Mouse (Mus musculus): ENCODE data around the gene Tmem171. TPM values are rescaled to one million over a fixed set of nuclear protein-coding genes. Genes with fewer than 3 reads are reported as not detected.

Tmem171 gene
- polyA plus RNA-seq, 2 experiments, result 0.12 TPM; not detected in 1

- no peaks in the 10 kb centered on the region for H3K27me3 ChIP-seq (ENCODE audit: control insufficient read depth, insufficient read depth, low read length)
- DNase-seq (ENCODE audit: low read depth in 3 of 3, low spot score in 3 of 3), result no peak
- no peak overlapping the region for H3K4me2 ChIP-seq (ENCODE audit: low read depth)
- TF ChIP-seq CTCF (IDR thresholded peaks at IDR 0.05; ENCODE audit: low read depth), result no peak
- no peak for TF ChIP-seq EP300 (IDR thresholded peaks at IDR 0.05; ENCODE audit: low read depth)
- no peak overlapping the region for H3K27ac ChIP-seq
- no peak overlapping the region for H3K9ac ChIP-seq (replicated peaks)
- H3K36me3 ChIP-seq (replicated peaks; ENCODE audit: control insufficient read depth, insufficient read depth, low read depth), result no peaks in the 10 kb centered on the region
- no peak overlapping the region for H3K4me3 ChIP-seq (ENCODE audit: insufficient read depth in 1 of 2, low read depth in 2 of 2, low read length in 2 of 2)
- ATAC-seq (ENCODE audit: insufficient read depth), result peak; percentile 11; the same call in 1 of the 2 replicates
- peaks cover 0 to 3% of the 10 kb centered on the region in 2 experiments; a peak in 1 of 4 replicates for H3K4me1 ChIP-seq (replicated peaks; ENCODE audit: control insufficient read depth in 2 of 2, insufficient read depth in 2 of 2, low read length in 1 of 2)
- H3K9me3 ChIP-seq (ENCODE audit: control insufficient read depth, low read length), result no peaks in the 10 kb centered on the region
- 71% methylated on average over 6 of the region's 6 CpGs for WGBS (ENCODE audit: insufficient replicate concordance)
Observed at GRCm38 (mm10) chr13:98715443-98715990, 20.9 kb upstream of the Tmem171 start.

- no peak for TF ChIP-seq EP300 (IDR thresholded peaks at IDR 0.05; ENCODE audit: low read depth)
- no peak for TF ChIP-seq CTCF (IDR thresholded peaks at IDR 0.05; ENCODE audit: low read depth)
Observed at GRCm38 (mm10) chr13:98710655-98711054, 16.0 kb upstream of the Tmem171 start.

GRCm38 (mm10) chr13:98710236-98710635 lies 15.6 kb upstream of the Tmem171 start:
- Histone ChIP-seq H3K27me3 (ENCODE audit: control insufficient read depth, insufficient read depth, low read length) (no peaks in the 10 kb centered on the region), H3K9ac (replicated peaks) (no peak overlapping the region), H3K4me1 (replicated peaks; ENCODE audit: control insufficient read depth in 2 of 2, insufficient read depth in 2 of 2, low read length in 1 of 2) (no peaks in the 10 kb centered on the region), H3K9me3 (ENCODE audit: control insufficient read depth, low read length) (no peaks in the 10 kb centered on the region), H3K4me3 (ENCODE audit: insufficient read depth in 1 of 2, low read depth in 2 of 2, low read length in 2 of 2) (no peak overlapping the region), H3K36me3 (replicated peaks; ENCODE audit: control insufficient read depth, insufficient read depth, low read depth) (no peaks in the 10 kb centered on the region), H3K4me2 (ENCODE audit: low read depth) (no peak overlapping the region), H3K27ac (no peak overlapping the region)
- DNase-seq (ENCODE audit: low read depth in 3 of 3, low spot score in 3 of 3) (no peak), ATAC-seq (ENCODE audit: insufficient read depth) (no peak)
- WGBS (ENCODE audit: insufficient replicate concordance), result 64% methylated on average over 8 of the region's 8 CpGs
- TF ChIP-seq CTCF (IDR thresholded peaks at IDR 0.05; ENCODE audit: low read depth) (no peak), EP300 (IDR thresholded peaks at IDR 0.05; ENCODE audit: low read depth) (no peak)

More at GRCm38 (mm10) chr13:98710655-98711054, 16.0 kb upstream of the Tmem171 start:
- Histone ChIP-seq H3K4me1 (replicated peaks; ENCODE audit: control insufficient read depth in 2 of 2, insufficient read depth in 2 of 2, low read length in 1 of 2) (no peaks in the 10 kb centered on the region; a peak in 1 of 4 replicates), H3K27me3 (ENCODE audit: control insufficient read depth, insufficient read depth, low read length) (no peaks in the 10 kb centered on the region), H3K9ac (replicated peaks) (no peak overlapping the region), H3K4me3 (ENCODE audit: insufficient read depth in 1 of 2, low read depth in 2 of 2, low read length in 2 of 2) (no peak overlapping the region), H3K4me2 (ENCODE audit: low read depth) (no peak overlapping the region), H3K36me3 (replicated peaks; ENCODE audit: control insufficient read depth, insufficient read depth, low read depth) (no peaks in the 10 kb centered on the region), H3K9me3 (ENCODE audit: control insufficient read depth, low read length) (no peaks in the 10 kb centered on the region), H3K27ac (no peak overlapping the region)
- no peak for DNase-seq (ENCODE audit: low read depth in 3 of 3, low spot score in 3 of 3)
- WGBS (ENCODE audit: insufficient replicate concordance), result 68% methylated on average over 1 of the region's 1 CpGs
- no peak for ATAC-seq (ENCODE audit: insufficient read depth)

- Histone ChIP-seq H3K9me3 (ENCODE audit: control insufficient read depth, low read length) (no peaks in the 10 kb centered on the region), H3K27me3 (ENCODE audit: control insufficient read depth, insufficient read depth, low read length) (no peaks in the 10 kb centered on the region), H3K4me3 (ENCODE audit: insufficient read depth in 1 of 2, low read depth in 2 of 2, low read length in 2 of 2) (no peak overlapping the region), H3K4me1 (replicated peaks; ENCODE audit: control insufficient read depth in 2 of 2, insufficient read depth in 2 of 2, low read length in 1 of 2) (no peaks in the 10 kb centered on the region), H3K4me2 (ENCODE audit: low read depth) (no peak overlapping the region), H3K27ac (no peak overlapping the region), H3K36me3 (replicated peaks; ENCODE audit: control insufficient read depth, insufficient read depth, low read depth) (no peaks in the 10 kb centered on the region), H3K9ac (replicated peaks) (no peak overlapping the region)
- ATAC-seq (ENCODE audit: insufficient read depth), result no peak
- no peak for TF ChIP-seq EP300 (IDR thresholded peaks at IDR 0.05; ENCODE audit: low read depth)
- TF ChIP-seq CTCF (IDR thresholded peaks at IDR 0.05; ENCODE audit: low read depth), result no peak
- 48% methylated on average over 4 of the region's 4 CpGs for WGBS (ENCODE audit: insufficient replicate concordance)
- no peak for DNase-seq (ENCODE audit: low read depth in 3 of 3, low spot score in 3 of 3)
Observed at GRCm38 (mm10) chr13:98705501-98705900, 10.9 kb upstream of the Tmem171 start.

GRCm38 (mm10) chr13:98703786-98704185 lies 9.2 kb upstream of the Tmem171 start:
- Histone ChIP-seq H3K4me1 (replicated peaks; ENCODE audit: control insufficient read depth in 2 of 2, insufficient read depth in 2 of 2, low read length in 1 of 2) (no peaks in the 10 kb centered on the region), H3K27me3 (ENCODE audit: control insufficient read depth, insufficient read depth, low read length) (no peaks in the 10 kb centered on the region), H3K36me3 (replicated peaks; ENCODE audit: control insufficient read depth, insufficient read depth, low read depth) (no peaks in the 10 kb centered on the region), H3K9me3 (ENCODE audit: control insufficient read depth, low read length) (no peaks in the 10 kb centered on the region), H3K4me3 (ENCODE audit: insufficient read depth in 1 of 2, low read depth in 2 of 2, low read length in 2 of 2) (no peak overlapping the region), H3K27ac (no peak overlapping the region), H3K9ac (replicated peaks) (no peak overlapping the region), H3K4me2 (ENCODE audit: low read depth) (no peak overlapping the region)
- ATAC-seq (ENCODE audit: insufficient read depth) (no peak), DNase-seq (ENCODE audit: low read depth in 3 of 3, low spot score in 3 of 3) (no peak)
- WGBS (ENCODE audit: insufficient replicate concordance), result 49% methylated on average over 8 of the region's 8 CpGs
- no peak for TF ChIP-seq CTCF (IDR thresholded peaks at IDR 0.05; ENCODE audit: low read depth)
- no peak for TF ChIP-seq EP300 (IDR thresholded peaks at IDR 0.05; ENCODE audit: low read depth)
